Mouse (Mus musculus) left cerebral cortex, adult 2 months (tissue): Measurements from ENCODE around the gene Pax6. TPM values are rescaled to one million over a fixed set of nuclear protein-coding genes. Genes with fewer than 3 reads are reported as not detected.

Source experiments
- DNase-seq, 2 experiments: peaks; one replicate each; pipeline ENCODE4 v3.0.0; 2021 to 2022; ENCODE audit warnings: low spot score in 2 of 2, mixed read lengths in 1 of 2; ENCODE audit errors: extremely low spot score in 1 of 2
- H3K27ac ChIP-seq: fragments of 200-600 bp; 2 replicates; pipeline ENCODE4 v1.8.1; 2022
- H3K4me3 ChIP-seq: fragments of 200-600 bp; 2 replicates; pipeline ENCODE4 v1.8.1; 2022
- CTCF ChIP-seq: fragments of 200-600 bp; IDR thresholded peaks from 2 replicates; pipeline ENCODE4 v1.8.1; 2022; ENCODE audit warnings: antibody characterized with exemption, mild to moderate bottlenecking, moderate library complexity
- intact Hi-C: fragments of 180-260 bp; cut with DNase I; formaldehyde crosslinking; loops from one replicate; pipeline ENCODE4 v1.15.1; 2025
- total RNA-seq, 2 experiments: library from RNA; stranded (reverse); gene quantifications; 2 replicates each; pipeline ENCODE4 v1.2.3; 2021

Pax6 gene
- total RNA-seq, 2 experiments from 2014 or later, result 8.2 to 11.7 TPM

DNA sequence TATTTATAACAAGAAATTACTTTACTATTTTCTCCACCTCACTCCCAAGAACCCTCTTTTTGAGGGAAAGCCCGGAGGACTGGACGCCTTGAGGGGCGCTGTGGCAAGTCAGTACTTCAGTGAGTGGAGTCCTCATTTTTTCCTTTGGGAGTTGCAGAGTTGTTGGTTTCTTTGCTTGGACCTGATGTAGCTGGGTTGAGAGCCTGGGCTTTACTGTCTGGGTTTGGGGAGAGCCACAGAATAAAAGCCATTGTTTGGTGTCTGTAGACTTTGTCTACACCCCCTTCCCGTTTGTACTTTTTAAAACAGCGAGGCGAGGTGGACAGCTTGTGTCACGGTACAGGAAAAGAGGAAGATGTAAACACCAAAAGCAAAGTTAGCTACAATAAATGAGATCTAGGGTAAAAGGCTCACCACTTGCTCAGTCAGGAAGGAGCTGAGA lies 10.2 kb downstream of the Pax6 start:
- Histone ChIP-seq H3K27ac (no peak overlapping the region), H3K4me3 (no peak overlapping the region)
- TF ChIP-seq CTCF, result no peak
- DNase-seq, result no peak
- intact Hi-C loops, result loop anchor here (5.0 kb wide), 1 partner anchor 323 kb away; the partner anchor contains the start of gene Dnajc24

- DNase-seq, result no peak
- intact Hi-C loops, result loop anchor here (5.0 kb wide), 1 partner anchor 323 kb away; the partner anchor contains the start of gene Dnajc24
- Histone ChIP-seq H3K27ac (no peak overlapping the region), H3K4me3 (no peak overlapping the region)
- TF ChIP-seq CTCF, result no peak
These were observed 10.6 kb downstream of the Pax6 start for GRCm38 (mm10) chr2:105679331-105679730.

GRCm38 (mm10) chr2:105680146-105680998 lies 11.7 kb downstream of the Pax6 start:
- TF ChIP-seq CTCF, result no peak
- no peak overlapping the region for H3K4me3 ChIP-seq
- intact Hi-C loops, result no loop called here
- H3K27ac ChIP-seq, result no peak overlapping the region
- DNase-seq, result no peak

GRCm38 (mm10) chr2:105680999-105681710 lies 12.5 kb downstream of the Pax6 start:
- H3K4me3 ChIP-seq, result no peak overlapping the region
- TF ChIP-seq CTCF, result no peak
- intact Hi-C loops, result no loop called here
- no peak overlapping the region for H3K27ac ChIP-seq
- DNase-seq, result no peak

- no peak overlapping the region for H3K4me3 ChIP-seq
- TF ChIP-seq CTCF, result no peak
- no peak overlapping the region for H3K27ac ChIP-seq
- DNase-seq, result no peak
- intact Hi-C loops, result no loop called here
These were observed 13.4 kb downstream of the Pax6 start for GRCm38 (mm10) chr2:105682011-105682501.

DNA sequence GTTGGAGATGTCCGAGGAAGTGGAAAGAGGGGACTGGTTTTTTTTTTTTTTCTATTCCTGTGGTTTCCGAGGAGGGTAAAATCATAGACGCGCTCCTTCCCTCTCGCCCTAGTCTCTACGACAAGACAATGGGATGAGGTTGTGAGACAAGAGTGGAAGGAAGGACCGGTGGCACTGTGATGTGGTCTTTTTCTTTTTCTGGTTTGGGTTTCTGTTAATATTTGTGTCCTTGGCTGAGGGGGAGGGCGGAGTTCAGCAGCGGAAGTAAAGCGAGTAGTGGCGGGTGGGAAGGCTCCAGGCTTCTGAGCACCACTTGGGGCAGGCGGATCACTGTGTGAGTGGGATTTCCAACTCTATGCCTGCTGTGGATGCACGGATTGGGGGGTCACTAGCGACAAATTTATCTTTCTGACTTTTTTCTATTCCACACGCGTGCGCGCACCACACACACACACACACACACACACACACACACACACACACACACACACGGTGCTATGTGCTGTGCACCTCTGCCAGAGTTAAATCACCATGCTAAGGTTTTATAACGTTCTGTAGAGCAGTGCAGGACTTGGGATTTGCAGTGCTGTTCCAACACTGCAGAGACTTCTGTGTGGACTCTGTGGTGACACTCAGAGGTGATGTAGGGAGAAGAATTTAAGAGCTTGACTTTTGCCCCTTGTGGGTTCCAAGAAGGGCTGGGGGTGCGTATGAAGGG lies 14.1 kb downstream of the Pax6 start:
- intact Hi-C loops, result no loop called here
- no peak for TF ChIP-seq CTCF
- Histone ChIP-seq H3K4me3 (no peak overlapping the region), H3K27ac (no peak overlapping the region)
- DNase-seq, result no peak

DNA sequence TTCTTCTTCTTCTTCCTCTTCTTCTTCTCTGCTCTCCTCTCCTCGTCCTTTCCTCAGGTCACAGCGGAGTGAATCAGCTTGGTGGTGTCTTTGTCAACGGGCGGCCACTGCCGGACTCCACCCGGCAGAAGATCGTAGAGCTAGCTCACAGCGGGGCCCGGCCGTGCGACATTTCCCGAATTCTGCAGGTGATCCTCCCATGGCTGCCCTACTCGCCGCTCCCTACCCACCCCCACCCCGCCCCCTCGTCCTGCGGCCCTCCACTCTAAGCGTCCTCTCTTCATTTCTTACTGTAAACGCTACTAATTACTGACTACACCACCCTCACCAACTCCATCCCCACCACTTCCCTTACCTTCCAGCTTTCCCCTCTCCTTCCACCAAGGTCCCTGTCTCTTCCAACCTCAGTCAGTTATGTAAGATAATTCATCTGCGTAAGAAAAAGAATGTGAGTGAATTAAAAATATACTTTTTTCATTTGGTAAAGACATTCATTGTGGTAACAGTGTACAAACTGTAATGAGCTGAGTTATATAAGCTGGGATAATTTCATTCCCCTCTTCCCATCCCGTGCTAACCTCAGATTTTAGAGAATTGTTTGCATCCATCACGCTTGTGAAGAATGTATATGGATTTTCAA lies 15.2 kb downstream of the Pax6 start:
- no peak for DNase-seq
- no peak overlapping the region for H3K27ac ChIP-seq
- H3K4me3 ChIP-seq, result no peak overlapping the region
- intact Hi-C loops, result no loop called here
- TF ChIP-seq CTCF, result no peak

DNA sequence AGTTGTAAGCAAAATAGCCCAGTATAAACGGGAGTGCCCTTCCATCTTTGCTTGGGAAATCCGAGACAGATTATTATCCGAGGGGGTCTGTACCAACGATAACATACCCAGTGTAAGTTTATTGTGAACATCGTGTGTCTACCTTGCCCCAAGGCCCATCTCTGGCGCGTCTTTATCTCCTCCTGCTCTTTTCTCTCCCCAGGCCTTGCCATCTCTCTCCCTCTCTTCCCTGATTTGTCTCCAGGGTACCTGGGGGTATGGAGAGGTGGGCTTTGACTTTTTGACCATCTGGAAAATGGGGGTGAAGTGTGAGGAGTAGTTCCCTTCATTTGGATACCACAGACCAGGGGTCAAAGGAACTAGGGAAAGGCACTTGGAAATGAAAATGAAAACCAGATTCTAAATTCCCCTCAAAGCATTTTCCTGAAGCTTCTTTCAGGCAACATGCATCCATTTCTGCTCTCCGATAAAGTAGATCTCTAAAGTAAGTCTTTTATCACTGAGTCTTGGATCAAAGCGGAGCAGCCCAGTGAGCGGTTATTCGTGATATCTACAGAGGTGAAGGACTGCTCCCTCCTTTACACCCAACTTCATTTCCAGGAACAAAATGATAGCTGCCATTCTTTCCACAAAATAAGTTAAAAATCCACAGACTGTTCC lies 16.4 kb downstream of the Pax6 start:
- no peak overlapping the region for H3K4me3 ChIP-seq
- no peak for TF ChIP-seq CTCF
- intact Hi-C loops, result loop anchor here (5.0 kb wide), 2 partner anchors 117 to 558 kb away; partner anchors contain the start of gene Wt1
- no peak overlapping the region for H3K27ac ChIP-seq
- DNase-seq, result no peak

DNA sequence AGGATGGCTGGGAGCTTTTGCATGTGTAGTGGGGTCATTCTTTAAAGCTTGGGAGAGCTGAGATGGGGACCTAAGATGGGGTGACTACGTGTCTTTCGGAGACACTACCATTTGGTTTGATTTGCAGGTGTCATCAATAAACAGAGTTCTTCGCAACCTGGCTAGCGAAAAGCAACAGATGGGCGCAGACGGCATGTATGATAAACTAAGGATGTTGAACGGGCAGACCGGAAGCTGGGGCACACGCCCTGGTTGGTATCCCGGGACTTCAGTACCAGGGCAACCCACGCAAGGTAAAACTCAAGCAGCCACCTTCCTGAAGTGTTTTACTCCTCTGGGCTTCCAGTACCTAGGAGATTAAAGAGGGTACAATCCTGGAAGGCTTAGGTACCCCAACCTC lies 17.0 kb downstream of the Pax6 start:
- Histone ChIP-seq H3K27ac (no peak overlapping the region), H3K4me3 (no peak overlapping the region)
- DNase-seq, result no peak
- intact Hi-C loops, result loop anchor here (5.0 kb wide), 2 partner anchors 117 to 558 kb away; partner anchors contain the start of gene Wt1
- no peak for TF ChIP-seq CTCF

DNA sequence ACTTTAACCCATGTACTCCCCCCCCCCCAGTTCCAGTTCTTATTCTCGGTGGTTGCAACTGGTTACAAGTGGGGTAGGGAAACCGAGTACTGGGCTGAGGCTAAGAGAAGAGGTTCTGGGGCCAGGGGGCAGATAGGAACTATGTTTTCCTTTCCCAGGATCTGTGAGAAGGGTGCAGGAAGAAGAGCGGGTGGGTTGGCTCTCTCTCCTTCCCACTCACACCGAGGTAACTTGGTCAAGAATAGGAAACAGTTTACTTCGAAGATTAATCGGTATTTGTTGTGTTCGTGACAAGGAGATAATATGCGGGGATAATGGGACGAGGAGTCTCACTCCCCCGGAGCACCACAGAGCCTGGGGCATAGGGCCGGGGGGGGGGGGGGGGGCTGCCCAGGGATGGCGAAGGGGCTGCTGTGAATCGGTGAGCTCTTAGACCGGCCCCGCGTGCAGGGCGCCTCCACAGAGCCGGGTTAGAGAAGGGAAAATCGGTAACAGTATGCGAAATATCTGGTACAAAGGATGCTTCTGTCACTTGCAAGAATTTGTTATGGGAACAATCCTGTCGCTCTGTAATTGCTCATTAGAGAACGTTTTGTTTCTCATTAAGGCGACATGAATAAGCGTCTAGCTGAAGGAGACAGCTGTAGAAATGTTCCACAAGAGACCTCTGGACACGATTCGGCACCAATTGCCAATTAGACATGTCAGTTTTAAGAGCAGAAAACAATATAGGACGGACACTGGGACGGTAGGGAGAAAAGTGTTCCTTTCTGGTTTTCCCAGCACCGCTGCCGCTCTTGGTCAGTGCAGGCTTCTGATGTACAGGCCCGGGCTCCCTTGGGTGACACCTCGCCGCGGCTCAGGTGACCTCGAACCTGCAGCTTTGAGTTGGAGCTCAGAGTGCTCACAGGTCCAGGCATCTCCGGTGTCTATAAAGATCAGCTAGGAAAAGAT lies 17.9 kb downstream of the Pax6 start:
- no peak for TF ChIP-seq CTCF
- no peak for DNase-seq
- no peak overlapping the region for H3K4me3 ChIP-seq
- intact Hi-C loops, result loop anchor here (5.0 kb wide), 2 partner anchors 116 to 559 kb away; partner anchors contain the start of gene Wt1
- no peak overlapping the region for H3K27ac ChIP-seq
